Mouse (Mus musculus): ENCODE measurements around the gene Pde2a.

GRCm38 (mm10) chr7:101459305-101459813 is 37.9 kb downstream of the Pde2a start:
- no peak for TF ChIP-seq CTCF (IDR thresholded peaks at IDR 0.05; ENCODE audit: borderline replicate concordance, insufficient read depth, low read length)
- no peak for TF ChIP-seq POLR2A (IDR thresholded peaks at IDR 0.05; ENCODE audit: low read depth, low read length)
